Mouse (Mus musculus): ENCODE results near the gene Rgs19.

GRCm38 (mm10) chr2:181721200-181721599, 27.4 kb upstream of the Rgs19 start:
- TF ChIP-seq CTCF (IDR thresholded peaks at IDR 0.05; ENCODE audit: low read depth, low read length) (no peak), POLR2A (IDR thresholded peaks at IDR 0.05; ENCODE audit: extremely low read depth, insufficient read depth, low read length) (no peak)

Measured in liver, adult 2 months (tissue).